Mouse (Mus musculus): ENCODE results near the gene Cdkn2a. TPM values are rescaled to one million over a fixed set of nuclear protein-coding genes. Genes with fewer than 3 reads are reported as not detected.

Cdkn2a gene
- 0.05 TPM in 2 replicates for polyA plus RNA-seq (2012; rRNA removed)

GRCm38 (mm10) chr4:89294486-89295440, at the start of gene Cdkn2a:
Gene Cdkn2a, minus strand, starts transcription at chr4:89294653.

GRCm38 (mm10) chr4:89310491-89311254, 16.2 kb upstream of the Cdkn2a start, which contains the start of gene Cdkn2b:
Gene Cdkn2b, minus strand, starts transcription at chr4:89311039.

Other genes with a start within 250 kb of the Cdkn2a start
- 6.4 TPM in 2 replicates for gene Mtap, start 157.5 kb downstream of the Cdkn2a start, polyA plus RNA-seq (2012; rRNA removed)
- gene Cdkn2b, start 16.4 kb upstream of the Cdkn2a start, polyA plus RNA-seq (2012; rRNA removed): 0.03 and 0.08 TPM in 2 replicates

All from liver, embryonic 18 days (tissue).